Mouse (Mus musculus): ENCODE measurements around the gene Mcm3ap.
A peak's percentile ranks its signal among the peaks of the same experiment; 100 is the strongest.

Mcm3ap gene

DNA sequence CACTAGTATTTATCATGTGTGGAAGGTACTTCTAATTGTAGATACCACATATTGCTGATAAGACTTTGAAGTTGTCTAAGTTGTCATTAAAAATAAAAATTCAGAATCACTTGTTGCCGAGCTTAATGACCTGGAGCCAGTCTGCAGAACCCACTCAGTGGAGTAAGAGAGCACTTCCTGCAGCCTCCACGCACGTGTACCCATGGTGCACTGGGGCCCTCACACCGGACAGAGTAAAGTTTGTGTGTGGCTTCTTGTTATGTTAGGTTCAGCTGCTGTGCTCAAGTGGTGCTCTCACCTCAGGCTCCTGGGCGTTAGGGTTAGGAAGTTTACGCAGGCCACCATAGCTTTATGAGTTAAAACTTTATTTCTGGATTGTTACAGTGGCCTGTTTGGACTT lies 26.8 kb downstream of the Mcm3ap start:
- no peak for DNase-seq (ENCODE audit: low spot score in 2 of 2)

DNA sequence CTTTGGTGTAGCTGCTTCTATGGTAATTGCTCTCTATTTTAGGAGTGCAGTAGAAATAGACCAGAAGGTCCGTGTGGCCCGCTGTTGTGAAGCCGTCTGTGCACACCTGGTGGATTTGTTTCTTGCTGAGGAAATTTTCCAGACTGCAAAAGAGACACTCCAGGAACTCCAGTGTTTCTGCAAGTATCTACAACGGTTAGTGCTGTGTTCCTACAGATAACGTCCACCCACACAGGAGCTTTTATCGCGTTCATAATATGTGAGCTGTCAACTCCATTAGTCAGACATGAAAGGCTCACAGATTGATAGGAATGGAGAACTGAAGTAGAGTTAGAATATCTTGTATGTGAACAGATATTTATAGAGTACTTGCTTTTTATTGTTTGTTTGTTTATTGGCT lies 27.6 kb downstream of the Mcm3ap start:
- no peak for DNase-seq (ENCODE audit: low spot score in 2 of 2)

DNA sequence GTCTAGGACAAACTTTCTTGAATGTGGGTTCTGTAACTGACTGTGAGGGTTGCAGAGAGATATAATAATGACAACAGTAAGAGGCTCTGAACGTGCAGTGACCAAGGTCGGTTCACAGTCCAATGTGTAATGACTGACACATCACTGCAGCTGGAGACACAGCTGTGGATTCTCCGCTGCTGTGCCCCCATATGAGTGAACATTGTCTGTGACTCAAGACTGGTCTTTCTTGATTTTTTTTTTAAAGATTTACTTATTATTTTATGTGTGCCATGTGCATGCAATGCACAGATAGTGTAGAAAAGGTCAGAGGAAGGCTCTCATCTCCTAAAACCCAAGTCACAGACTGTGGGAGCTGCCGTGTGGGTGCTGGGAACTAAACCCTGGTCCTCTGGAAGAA lies 28.8 kb downstream of the Mcm3ap start:
- DNase-seq (ENCODE audit: low spot score in 2 of 2): no peak

DNA sequence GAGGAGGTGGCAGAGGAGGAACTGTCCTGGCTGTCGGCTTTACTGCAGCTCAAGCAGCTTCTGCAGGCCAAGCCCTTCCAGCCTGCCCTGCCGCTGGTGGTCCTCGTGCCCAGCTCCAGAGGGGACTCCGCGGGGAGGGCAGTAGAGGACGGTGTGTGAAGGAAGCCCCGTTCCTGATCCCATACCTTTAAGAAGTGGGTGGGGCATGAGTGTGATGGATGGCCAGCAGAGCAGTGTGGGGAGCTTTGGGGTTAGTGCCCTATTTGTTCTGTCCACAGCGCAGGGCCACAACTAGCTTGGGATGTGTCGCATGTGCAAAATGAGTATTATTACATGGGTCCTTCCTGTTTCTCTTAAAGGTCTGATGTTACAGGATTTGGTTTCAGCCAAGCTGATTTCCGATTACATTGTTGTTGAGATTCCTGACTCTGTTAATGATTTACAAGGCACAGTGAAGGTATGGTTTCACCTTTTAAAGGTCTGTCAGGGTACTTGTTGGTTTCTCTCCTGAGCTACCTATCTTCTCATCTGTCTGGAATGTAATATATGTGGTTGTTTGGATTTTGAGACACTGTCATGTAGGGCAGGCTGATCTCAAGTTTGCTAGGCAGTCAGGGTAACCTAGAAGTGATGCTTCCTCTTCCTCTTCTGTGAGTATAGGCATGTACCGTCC lies 35.7 kb downstream of the Mcm3ap start:
- DNase-seq (ENCODE audit: low spot score in 2 of 2): no peak

DNA sequence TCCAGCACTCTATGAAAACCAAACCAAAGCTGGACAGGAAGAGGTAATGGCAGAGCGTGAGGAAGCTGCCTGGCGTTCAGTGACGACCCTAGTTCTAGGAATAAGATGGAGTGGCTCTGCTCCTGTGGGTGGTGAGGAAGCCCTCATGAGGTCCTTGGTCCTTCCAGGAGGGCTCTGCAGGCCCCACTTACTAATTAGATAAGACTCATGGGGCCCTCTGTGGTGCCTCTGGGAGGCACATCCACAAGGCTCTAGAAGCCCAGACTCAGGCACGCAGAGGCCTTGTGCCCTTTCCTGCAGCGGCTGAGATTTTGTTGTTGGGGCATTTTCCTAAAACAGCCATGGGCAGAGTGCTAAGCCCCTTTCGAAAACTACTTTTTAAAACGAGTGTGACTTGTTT lies 37.1 kb downstream of the Mcm3ap start:
- no peak for DNase-seq (ENCODE audit: low spot score in 2 of 2)

DNA sequence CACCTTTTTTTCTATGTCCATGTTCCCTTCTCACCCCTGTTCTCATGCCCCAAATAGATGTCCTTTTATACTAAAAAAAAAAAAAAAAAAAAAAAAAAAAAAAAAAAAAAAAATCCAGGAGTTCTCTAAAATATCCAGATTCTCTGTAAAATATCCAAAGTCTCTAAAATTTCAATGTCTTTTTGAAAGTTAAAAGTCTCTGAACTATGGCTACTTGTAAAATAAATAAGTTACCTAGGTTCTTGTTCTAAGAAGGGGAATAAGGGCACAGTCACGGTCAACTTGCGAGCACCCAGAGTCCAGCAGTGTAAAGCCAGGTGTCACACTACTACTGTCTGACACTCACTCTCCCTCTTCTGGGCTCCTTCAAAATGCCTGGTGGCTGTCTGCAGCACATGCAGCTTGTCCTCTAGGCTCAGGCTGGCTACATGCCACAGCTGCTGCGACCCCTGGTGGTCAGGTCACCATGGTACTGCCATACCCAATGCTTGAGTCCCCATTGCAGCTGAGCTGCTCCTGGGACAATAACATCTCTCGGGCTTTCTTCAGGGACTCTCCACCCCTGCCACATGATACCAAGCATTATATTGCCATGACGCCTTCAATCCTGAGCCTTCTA lies 44.3 kb downstream of the Mcm3ap start:
- peak; percentile 73 to 90 for DNase-seq (ENCODE audit: low spot score in 2 of 2)

DNA sequence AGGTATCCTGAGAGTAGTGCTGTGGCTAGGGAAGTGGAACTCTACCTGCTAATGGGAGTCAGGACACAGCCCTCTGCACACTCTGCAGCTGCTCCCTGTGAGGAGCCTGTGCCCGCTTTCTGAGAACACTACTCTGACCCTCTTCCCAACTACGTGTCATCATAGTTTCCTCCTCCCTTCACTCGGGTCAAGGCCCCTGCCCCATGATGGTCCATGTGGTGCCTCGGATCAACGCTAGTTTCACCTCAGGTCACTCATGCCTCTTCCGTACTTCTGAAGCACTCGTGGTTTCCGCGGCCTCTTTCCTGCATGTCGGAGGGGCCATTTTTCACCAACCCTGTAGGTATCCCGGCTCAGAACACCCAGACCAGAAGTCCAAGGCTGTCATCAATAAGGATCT lies 62.2 kb downstream of the Mcm3ap start:
- DNase-seq (ENCODE audit: low spot score in 2 of 2): no peak

DNA sequence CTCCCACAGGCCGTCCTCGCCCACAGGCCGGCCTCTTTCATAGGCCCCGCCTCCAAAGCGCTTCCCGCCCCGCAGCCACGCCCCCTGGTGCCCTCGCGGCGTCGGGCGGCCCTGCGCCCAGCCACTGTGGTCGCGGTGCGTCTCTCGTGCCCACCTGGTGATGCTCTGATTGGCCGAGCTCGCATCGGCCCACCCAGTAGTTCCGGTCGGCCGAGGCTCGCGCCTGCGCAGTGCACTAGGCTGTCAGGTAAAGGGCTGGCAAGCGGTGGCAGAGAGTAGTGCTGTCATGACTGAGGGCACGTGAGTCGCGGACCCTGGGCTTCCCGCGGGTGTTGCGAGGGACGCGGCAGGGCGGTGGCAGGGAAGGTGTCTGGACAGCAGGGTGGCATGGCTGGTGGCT lies 62.6 kb downstream of the Mcm3ap start, which contains the start of gene Lss:
Gene Lss (plus strand): TSS at position 214 of the 400 bp plus-strand sequence.
- DNase-seq (ENCODE audit: low spot score in 2 of 2): peak; percentile 87 to 95

DNA sequence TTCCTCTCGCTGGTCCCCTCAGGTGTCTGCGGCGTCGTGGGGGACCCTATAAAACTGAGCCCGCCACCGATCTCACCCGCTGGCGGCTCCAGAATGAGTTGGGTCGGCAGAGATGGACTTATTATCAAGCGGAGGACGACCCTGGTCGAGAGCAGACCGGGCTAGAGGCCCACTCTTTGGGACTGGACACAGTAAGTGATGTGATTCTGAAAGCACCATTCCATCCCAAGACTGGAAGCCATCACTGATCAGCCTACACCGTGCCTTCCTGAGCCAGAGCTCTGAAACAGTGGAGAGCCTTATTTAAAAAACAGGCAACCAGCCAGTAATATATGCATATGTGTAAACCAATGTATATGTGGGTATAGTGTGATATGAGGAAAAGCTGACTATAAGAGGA lies 63.1 kb downstream of the Mcm3ap start:
- DNase-seq (ENCODE audit: low spot score in 2 of 2): no peak

DNA sequence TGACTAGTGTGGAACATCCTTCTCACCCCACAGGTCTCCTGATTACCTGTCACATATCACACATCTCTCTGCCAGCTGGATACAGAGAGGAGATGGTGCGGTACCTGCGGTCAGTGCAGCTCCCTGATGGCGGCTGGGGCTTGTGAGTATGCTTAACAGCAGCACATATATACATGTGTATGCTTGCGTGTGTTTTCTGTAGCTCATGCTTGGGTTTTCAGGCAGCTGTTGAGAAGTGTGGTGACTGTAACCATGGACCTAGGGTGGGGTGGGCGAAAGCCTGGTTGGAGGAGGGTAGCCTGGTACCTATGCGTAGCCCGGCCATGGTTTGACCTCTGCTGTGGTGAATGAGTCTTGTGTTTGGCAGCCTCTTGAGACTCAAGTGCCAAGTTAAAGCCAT lies 66.8 kb downstream of the Mcm3ap start:
- DNase-seq (ENCODE audit: low spot score in 2 of 2): no peak

DNA sequence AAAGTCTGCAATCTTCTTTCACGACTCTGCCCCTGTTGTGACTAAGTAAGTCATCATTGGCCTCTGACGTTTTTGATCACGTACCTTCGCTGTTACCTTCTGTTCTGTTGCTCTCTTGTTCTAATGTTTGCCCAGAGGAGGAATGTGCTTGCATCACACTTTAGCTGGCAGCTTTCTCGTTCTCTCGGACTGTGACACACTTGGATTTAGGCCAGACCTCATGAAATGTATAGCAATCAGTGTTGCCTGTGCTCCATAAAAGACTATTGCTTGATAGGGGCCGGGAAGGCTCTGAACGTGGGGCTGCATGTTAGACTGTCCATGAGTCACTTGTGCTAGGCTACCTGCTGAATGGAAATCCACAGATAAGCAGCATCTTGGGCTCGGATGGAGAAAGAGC lies 68.9 kb downstream of the Mcm3ap start:
- no peak for DNase-seq (ENCODE audit: low spot score in 2 of 2)

DNA sequence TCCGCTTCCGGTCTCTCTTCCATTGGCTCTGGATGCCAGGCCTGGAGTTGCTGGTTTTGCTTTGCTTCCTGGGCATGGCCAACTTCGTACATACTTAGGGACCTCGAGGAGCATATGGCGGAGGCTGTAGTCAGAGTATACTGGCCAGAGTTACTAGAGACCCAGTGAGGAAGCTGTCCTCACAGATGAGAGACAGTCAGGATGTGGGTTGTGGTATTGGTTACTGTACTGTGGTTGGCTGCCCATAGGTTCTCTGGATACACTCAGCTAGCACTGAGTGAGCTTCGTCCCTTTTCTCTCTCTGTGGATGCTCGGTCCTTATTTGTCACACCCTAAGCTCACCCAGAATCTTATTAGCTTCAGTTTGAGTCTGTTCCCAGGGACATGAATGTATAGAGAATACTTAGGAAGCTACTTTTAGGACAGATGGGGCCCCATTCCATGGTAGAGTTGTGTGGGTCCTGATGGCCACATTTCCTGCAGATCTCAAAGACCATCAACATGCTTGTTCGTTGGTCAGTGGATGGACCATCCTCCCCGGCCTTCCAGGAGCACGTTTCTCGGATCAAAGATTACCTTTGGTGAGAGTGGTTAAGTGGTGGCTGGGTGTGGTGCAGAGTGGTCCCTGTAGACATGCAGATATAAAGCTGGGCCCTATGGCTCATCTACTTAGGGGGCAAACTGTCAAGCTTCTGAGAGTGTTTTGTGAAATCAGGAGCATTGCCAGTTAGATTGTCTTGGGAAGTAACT lies 72.8 kb downstream of the Mcm3ap start:
- DNase-seq (ENCODE audit: low spot score in 2 of 2): no peak

DNA sequence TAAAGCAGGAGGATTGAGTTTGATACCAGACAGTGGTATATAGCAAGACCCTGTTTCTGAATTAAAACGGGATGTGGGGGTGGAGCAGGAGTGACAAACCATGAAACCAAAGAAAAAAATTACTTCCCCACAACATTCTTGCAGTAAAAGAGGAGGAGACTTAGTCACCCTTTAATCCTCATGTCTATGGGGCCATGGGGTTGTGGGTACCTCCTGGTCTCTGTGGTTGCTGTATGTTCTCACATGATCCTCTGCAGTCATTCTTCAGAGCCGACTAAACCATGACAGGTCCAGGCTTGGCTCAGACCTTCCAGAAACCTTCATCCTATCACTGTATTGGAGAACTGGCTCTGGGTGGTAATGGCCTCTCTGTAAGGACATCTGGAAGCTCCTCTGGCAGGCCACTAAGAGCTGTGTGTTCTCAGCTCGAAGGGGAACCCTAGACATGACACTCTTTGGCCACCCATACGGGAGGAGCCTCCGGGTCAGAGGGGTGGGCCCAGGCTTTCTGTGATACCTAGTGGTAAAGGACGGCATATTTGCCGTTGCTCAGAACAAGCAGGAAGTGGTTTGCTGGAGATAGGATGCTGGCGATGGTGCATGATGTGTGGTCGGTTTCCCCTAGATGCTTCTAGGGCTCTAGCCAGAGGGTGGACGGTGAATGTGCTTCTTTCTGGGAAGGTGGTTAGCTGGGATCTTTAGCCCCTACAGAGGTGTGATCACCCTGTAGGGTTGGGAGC lies 74.1 kb downstream of the Mcm3ap start:
- DNase-seq (ENCODE audit: low spot score in 2 of 2): no peak

DNA sequence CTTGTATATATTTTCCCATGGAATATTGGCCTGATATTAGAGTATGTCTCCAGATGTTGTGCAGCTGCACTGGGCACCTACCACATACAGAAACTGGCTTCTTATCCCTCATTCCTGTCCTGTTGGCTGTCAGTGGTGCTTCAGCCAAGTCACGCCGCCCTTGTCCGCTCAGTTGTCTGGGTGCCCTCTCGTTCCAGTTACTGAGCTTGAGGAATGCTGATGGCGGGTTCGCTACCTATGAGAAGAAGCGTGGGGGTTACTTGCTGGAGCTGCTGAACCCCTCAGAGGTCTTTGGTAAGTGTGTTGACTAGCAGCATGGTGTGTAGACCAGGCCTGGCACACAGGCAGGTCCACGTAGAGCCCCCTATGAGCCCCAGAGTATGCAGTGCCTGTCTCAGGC lies 77.8 kb downstream of the Mcm3ap start:
- no peak for DNase-seq (ENCODE audit: low spot score in 2 of 2)

DNA sequence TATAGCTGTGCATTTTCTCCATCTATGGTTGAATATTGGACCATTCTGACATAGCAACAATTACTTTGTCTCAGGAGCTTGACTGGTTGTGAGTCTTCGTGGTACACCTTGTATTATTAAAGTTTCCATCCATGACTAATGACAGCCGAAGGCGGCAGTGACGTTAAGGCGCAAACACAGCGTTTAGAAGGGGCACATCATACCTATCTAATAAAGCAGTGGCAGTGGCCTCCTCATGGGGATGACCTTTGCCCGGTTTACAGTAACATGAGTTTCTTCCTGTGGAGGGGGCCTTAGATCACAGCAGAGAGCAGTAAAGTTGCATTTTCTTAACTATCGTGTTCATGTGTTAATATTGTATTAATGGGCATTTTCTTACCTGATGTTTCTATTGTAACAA lies 79.5 kb downstream of the Mcm3ap start:
- no peak for DNase-seq (ENCODE audit: low spot score in 2 of 2)

DNA sequence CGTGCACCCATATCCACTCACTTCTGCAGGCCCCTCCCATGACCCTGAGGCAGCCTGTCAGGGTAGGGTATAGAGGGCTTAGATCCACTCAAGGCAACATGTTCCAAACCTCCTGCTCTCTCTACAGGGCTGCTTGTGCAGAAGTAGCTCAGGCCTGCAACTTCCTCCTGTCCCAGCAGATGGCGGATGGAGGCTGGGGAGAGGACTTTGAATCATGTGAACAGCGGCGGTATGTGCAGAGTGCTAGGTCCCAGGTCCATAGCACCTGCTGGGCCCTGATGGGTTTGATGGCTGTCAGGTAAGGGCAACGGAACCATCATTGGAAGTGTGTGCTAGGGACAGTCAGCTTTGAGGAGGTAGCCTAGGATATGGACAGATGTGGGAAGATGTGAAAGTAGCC lies 81.7 kb downstream of the Mcm3ap start:
- DNase-seq (ENCODE audit: low spot score in 2 of 2): no peak

DNA sequence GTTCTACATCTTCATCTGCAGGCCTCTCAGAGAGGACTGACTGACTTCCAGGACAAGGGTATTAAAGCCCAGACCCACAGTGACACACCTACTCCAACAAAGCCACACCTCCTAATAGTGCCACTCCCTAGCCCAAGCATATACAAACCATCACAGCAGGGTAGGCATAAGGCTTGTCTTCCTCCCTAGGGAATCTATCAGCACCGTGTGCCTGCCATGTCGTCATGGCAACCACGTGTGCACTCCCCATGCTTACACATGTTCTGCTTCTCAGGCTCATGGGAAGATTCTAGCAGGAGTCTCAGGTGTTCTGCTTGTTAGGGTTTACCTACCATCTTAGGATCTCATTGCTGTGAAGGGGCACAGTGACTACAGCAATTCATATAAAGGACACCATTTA lies 82.8 kb downstream of the Mcm3ap start:
- no peak for DNase-seq (ENCODE audit: low spot score in 2 of 2)

DNA sequence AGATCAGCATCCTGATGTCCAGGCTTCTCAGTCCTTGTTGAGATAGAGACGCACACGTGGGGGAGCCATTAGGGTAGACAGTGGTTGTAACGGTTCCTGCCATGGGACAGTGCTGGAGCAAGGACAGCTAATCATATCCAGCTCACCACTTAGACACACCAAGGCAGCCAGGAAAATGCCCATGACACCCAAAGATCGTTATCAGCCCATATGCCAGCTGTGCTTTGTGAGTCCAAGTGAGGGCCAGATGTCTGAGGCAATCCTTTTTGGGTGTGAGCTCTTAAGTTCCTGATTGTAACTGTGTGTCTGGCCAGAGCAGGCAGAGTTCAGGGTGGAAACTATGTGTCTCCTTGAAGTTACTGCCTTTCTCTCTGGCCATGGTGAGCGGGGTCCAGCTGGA lies 85.3 kb downstream of the Mcm3ap start:
- DNase-seq (ENCODE audit: low spot score in 2 of 2): no peak

DNA sequence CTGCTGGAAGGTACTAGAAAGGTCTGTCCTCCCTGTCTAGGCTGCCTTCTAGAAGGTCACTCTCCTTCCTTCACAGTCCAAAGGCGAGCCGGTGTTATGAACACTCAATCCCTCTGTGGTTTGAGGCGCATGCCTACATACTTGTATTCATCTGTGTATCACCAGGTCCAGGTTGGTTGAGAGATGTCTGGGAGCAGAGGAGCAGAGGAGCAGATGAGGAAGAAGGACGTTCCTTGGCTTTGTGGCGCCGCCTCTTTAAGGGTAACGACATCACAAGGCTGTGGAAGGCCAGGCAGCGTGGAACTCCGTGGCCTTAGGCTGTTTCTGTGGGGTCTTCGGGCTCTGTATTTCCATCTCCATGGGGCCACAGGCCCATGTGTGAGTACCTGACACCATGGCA lies 93.2 kb downstream of the Mcm3ap start, which contains the start of gene Spatc1l:
Gene Spatc1l (plus strand): TSS at position 301 of the 400 bp plus-strand sequence.
- no peak for DNase-seq (ENCODE audit: low spot score in 2 of 2)

All from spleen, postnatal 10 days (tissue).